Mouse (Mus musculus) induced T-regulatory cell, adult 2 months (primary cell): Measurements from ENCODE around the gene Tamm41.

Experiments used
- DNase-seq: peaks from one replicate; pipeline ENCODE4 v3.0.0-alpha.2; 2012; ENCODE audit warnings: low read depth

Gene Tamm41

DNA sequence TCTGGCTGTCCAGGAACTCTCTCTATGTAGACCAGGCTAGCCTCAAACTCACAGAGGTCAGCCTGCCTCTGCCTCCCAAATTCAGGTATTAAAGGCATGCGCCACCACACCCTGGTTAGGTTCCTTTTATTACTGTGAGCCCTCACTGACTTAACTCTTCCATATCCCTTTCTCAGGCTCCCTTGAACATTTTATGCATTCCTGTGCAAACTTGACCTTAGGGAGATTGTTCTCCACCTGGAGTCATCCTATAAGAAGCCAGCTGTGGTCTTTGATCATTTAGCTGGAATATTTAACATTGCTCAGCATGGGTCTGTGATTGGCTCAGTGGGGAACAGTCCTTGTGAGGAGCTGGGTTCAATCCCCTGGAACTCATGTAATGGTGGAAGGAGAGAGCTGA is 63.3 kb downstream of the Tamm41 start:
- no peak for DNase-seq

DNA sequence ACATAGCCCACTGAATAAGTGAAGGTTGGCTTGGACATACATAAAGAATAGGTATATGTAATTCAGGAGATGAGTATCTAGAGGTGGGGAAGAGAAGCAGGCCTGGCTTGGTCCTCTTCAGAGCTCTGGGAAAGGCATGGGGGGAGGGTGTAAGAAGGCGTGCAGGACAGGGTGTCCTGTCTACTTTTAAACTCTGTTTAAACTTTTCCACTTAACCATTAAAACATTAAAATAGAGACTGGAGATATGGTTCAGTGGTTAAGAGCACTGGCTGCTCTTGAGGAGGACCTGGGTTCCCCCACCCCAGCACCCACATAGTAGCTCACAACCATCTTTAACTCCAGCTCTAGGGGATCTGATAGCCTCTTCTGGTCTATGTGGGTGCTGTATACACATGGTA is 64.7 kb downstream of the Tamm41 start:
- DNase-seq, result no peak

DNA sequence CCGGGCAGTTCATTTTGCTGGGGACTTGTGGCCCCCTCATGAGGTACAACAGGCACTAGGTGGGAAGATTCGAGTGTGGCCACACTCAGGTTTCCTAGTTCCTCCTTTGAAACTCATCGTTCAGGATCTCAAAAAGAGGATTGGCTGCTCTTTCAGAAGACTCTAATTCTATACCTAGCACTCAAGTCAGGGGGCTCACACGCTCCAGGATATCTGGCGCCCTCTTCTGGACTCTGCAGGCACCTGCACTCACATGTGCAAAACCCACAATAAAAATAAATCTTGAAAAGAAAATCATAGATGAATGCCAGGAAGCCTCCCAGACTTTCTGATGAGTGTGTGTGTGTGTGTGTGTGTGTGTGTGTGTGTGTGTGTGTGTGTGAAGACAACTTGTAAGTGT is 66.8 kb downstream of the Tamm41 start:
- DNase-seq, result peak; percentile 57

DNA sequence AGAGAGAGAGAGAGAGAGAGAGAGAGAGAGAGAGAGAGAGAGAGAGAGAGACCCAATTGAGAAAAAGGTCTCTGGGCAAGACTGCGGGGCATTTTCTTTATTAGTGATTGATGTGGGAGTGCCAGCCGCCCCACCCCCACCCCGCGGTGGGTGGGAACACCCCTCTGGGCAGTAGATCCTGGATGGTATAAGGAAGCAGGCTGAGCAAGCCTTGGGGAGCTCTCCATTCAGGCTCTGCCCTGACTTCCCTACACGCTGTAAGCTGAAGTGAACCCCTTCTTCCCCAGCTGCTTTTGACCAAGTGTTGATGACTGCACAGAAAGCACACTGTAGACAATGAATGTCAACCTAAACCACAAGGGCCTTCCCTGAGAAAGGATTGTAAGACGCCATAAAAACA is 67.3 kb downstream of the Tamm41 start:
- no peak for DNase-seq

DNA sequence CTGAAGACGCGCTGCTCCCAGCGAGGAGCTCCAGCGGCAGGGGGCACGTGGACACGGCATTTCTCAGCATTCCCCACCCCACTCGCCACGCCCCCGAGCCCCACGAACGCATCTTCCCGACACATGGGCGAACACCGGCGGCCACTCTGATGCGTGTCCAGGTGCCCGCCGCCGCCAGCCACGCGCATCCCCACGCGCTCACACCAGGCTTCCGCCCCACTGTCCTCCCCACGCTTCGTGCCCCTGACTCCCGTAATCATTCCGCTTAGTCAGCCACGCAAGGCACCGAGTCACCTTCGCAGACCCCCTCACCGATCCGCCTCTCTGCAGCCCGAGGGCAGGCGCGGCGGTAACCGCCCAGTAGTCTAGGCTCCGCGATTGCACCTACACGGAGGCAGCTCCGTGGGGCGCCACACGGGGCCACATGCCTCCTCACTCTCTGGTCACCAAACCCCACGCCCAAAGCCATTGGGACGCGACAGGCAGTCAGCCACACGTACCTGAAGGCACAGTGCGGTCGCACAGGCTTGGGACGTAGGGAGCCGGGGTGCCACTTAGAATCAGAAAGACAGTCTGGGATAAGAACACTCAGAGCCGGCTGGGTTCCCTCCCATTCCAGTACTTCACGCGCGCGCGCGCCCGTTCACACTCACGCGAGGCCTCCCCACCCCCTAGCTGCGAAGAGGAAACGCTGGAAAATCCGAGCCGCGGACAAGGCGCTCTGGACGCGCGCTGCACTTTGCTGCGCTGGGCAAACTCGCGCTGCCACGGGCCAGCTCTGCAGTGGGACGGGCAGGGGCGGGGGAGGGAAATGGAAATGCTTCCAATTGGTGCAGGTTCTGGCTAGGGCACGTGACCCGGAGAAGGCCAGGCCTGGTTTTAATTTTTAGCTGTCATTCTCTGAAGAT is 68.2 kb downstream of the Tamm41 start, which contains the start of gene Vgll4:
Gene Vgll4 (minus strand): TSS at position 782 of the 908 bp plus-strand sequence.
- peak; percentile 60 for DNase-seq

DNA sequence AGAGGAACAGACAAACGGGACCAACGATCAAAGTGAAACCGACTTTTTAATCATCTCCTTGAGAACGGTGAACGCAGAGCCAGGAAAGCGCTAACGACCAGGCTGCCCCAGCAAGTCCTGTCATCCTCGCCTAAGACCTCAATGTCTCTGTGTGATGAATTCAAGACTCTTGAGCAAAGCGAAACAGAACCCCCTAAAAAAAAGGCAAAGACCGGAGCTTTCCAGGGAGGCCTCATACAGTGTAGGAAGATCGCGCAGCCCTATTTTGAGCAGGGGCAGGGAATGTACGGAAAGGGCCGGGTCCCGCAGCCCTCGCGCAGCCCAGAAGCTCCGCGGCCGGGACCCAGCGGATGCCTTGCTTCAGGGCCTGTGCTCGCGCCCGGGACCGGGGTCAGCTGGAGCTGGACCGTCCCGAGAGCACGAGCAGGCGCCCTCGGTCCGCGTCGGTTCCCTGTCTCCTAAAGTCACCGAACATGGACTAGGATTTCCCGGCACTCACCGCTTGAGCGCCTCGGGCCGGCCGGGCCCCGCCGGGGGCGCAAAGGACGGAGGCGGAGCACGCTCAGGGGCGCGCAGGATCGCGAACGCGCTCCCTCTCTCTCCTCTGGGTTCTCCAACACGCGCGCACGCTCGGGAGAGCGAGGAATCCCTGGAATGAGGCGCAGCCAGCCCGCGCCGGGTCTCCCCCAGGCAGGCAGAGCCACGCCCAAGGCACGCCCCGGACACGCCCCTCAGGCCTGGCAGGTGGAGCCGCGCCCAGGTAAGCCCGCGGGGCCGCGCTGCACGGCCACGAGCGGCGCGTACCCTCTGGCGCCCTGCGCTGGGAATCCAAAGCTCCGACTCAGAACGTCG is 69.1 kb downstream of the Tamm41 start:
- DNase-seq, result peak; percentile 62

DNA sequence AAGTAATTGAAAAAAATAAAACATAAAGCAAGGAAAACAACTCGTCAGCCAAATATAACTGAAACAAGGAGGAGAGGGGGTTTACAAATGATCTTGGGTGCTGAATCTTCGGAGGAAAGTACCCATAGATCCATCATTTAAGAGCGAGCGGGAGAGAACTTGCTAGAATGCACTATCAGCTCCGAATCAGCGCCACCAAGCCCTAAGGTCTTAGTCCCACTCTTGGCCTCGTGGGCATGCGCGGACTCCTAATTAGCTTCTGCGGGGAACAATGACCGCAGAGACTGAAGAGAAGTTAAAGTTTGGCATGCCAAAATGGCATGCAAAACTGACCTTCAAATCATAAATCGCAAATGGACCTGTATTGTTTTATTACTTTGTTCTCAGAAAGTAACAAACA is 70.1 kb downstream of the Tamm41 start:
- DNase-seq, result peak; percentile 14

DNA sequence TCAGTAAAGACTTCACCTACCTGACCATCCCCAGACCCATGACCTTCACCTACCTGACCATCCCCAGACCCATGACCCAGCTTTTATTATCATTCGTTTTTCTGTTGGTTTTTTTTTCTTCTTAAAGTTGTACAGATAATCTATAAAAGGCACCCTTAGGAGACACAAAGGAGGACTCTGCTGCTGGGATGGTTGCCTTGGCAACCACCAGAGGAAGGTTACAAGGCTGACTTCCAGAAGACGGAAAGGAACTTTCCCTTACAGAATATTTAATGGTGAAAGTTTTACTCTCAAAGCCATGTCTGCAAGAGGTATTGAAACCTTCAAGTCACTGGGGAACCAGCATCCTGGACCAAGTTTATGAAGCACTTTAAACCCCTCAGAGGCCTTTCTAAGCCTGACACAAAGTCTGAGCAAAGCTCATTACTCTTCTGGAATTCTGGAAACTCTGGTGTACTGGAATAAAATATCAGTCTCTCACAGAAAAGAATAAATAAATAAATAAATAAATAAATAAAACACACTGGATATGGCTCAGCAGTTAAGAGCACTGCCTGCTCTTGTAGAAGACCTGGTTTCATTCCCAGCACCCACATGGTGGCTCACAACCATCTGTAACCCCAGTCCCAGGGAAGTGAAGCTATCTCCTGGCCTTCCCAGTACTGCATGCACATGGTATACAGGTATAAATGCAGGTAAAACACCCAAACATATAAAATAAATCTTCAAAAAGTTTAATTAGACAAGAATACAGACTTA is 71.1 kb downstream of the Tamm41 start:
- no peak for DNase-seq

DNA sequence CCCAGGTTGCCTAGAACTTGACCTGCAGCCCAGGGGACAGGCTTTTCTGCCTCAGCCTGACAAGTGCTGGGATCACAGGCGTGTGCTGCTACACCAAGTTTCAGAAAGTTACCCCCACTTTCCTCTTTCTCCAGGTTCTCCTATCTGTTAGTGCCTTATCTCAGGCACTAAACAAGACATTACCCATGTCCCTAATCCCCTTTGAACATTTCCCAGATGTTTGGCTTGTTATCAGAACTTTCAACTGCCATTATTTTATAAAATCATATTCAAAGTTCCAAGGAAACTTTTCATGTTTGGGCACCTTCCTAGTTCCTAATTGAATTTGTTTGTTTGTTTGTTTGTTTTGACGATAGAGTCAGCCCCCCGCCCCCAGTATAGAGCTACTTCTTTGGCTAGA is 71.9 kb downstream of the Tamm41 start:
- DNase-seq, result no peak

DNA sequence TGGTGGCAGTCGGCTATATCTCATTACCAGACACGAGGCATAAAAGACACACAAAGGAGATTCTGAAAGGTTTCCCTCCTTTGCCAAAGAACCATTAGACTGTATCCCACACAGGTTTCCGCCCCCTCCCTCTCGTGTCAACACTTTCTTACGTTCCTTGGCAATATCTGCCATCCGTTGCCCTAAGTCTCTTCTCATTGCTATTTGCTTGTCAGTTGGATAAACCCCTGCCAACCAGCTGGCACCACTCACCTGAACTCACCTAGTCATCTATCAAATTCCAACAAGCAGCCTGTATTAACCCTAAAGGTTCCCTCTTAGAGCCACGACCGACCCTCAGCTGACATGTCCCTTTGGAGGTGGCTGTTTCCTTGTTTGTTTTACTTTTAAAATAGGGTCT is 72.3 kb downstream of the Tamm41 start:
- no peak for DNase-seq

DNA sequence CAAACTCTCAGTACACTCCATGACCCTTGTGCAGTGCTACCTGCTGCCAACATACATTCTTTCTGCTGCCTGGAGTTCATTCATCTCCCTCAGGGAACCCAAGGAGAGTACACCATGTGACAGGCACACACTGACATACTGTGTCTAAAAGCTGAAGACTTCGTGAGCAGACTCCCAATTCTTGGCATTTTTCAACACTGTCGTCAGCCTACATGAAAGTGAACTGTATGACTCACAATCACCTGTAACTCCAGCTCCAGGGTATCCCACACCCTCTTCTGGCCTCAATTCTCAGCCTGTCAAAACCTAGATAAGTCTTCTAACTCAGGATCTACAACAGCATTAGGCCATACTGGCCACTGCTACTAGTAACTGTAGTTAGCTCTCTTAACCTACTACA is 73.4 kb downstream of the Tamm41 start:
- DNase-seq, result no peak

DNA sequence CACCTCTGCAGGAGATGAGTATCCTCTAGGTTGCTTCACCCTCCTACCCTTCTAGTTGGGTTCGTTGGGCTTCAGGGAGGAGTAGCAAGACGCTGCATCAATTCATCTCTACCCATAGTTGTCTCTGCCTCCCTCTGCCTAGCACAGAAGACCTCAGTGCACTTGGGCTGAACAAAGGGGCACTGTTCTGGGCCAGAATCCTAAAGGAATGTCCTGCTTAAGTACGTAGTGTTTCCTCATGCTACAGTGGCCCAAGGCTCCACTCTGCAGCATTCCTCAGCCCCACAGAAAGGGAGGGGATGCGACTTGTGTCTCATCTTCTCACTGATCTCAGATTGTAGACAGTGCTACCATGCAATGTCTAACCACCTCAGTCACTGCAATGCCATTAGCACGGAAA is 74.0 kb downstream of the Tamm41 start:
- DNase-seq, result no peak

DNA sequence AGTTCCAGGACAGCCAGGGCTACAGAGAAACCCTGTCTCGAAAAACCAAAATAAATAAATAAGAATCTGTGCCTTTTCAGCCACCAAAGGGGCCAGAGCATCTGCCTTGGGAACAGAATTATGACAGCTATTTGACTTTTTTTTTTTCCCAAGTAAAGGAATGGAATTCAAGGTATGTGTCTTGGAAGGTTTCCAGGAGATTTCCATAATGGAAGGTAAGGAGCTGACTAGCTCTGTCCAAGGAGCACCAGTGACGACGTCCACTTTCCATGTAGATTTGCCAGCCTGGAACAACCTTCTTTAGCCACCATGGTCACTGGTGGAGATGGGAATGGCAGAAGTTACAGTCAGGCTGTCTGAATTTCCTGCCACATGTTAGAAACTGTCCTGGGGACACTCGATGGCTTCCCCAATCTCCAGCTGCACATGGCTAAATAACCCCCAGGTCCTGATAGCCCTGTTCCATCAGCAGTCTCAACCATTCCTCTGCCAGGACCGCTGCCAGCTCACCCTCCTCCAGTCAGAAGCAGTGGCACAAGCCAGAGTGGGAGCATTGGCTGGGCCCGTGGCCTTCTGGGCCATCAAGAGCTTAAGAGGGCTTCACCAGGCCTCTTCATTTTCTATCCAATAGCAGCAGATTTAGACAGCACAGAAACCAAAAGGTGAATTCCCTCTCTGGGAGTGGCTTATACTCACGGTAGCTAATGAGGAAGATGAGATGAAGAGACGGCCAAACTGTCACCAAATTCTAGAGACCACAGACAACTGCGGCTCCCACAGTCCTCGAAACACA is 76.2 kb downstream of the Tamm41 start:
- no peak for DNase-seq

DNA sequence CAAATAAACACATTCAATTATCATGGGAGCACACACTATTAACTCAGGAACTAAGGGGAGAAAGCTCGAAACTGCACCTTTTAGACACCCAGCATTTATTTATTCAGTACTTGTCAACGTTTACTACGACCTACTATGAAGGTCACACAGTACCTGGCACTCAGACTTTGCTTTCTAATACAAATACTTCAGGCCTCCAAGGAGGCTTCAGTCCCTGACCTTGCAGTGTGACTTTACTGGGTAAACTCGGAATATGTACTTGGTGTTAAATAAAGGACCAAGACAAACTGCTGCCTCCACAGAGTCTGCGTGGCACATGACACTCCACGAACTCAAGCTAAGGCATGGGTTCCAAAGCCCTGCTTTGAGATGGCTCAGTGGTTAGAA is 78.7 kb downstream of the Tamm41 start:
- no peak for DNase-seq

DNA sequence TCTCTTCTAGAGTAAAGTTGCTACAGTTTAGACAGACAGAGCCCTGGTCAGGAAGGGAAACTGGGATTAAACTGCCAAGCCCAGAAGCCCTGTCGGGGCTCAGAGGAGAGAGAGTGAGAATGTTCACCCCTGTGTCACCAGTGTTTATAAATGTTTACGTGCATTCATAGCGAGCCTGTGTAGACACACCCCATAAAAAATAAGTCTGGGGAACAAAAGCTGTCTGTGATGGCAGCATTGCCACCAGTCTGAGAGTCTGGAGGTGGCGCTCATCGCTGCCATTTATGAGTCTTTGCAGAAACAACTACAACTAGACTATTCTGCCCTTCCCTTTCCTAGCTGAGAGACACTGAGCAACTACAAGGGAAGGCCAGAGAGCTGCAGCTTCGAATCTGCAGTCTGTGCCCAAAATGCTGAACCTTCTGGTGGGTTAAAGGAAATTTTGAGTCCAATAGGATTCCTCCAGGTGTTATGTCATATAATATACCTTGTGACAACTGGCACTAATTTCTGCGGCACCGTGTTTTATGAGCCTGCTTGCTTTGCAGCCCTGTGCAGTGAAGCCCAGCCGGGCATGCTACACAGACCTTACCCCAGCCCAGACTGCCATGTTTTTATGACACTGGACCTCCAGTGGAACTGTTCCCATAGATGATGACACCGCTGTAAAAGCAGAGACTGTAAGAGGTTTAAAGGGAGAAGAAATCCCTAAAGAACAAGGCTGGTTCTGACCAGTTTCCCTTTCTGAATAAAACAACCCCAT is 79.2 kb downstream of the Tamm41 start:
- DNase-seq, result no peak

DNA sequence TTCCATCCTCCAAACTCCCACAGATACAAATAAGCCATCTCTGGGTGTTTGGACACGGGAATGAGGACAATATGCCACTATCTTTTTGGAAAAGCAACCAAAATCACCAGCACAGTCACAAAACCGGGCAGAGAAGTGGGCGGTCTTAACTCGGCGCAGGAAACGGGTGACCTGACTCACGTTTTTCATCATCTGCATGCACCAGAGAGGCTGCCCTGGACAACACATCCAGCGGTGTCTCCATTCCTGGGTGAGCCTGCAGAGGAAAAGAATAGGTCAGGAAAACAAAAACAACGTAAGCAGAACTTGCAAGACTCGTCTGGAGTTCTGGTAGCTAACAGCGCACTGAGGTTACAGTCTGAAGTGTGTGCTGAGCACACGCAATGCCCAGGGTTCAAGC is 79.9 kb downstream of the Tamm41 start:
- no peak for DNase-seq

DNA sequence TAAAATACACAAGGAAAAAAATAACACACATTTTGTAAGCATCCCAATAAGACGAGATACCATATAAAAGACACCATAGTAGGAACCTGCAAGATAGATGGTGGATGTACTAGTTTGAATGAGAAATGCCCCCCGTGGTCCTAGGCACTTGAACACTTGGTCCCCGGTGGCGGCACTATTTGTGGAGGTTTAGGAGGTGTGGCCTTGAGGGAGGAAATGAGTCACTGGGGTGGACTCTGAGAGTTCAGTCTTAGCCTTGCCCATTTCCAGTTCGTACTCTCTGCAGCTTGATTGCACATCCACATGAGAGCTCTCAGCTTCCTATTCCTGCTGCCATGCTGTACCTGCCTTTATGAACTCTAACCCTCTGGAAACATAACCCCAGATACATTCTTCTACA is 83.2 kb downstream of the Tamm41 start:
- DNase-seq, result no peak
